Mouse (Mus musculus): ENCODE measurements around the gene Robo2.
"Not testable (repeated sequence)": the region's sequence is repeated elsewhere in the genome, so short reads cannot be mapped to it uniquely, and the experiment has no call there.

Gene Robo2

GRCm38 (mm10) chr16:74200024-74200703 lies 211.5 kb downstream of the Robo2 start:
- no peak for DNase-seq

DNA sequence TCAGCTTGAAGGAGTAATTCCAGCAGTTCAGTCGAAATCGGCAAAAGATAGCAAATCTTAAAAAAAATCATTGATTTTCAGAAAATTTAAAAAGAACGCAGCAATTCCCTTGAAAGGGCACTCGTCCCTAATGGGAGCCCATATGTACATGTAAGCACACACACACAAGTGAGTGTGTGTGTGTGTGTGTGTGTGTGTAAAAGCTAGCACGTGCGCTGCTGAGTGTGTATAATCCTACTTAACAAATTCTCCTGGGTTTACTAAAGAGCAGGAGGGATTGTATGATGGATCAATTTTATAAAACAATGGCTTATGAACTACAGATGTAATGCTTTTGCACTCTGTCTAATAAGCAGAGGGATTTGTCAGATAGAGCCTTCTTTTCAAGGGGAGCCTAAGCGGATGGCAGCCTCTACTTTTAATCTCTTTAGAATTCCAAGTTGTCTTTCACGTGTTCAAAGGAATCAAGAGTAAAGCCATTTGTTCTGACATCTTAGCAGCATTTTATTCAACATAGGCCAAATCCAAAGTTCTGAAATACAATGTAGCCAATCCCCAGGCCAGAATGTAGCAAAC lies 218.6 kb downstream of the Robo2 start:
- no peak for DNase-seq

DNA sequence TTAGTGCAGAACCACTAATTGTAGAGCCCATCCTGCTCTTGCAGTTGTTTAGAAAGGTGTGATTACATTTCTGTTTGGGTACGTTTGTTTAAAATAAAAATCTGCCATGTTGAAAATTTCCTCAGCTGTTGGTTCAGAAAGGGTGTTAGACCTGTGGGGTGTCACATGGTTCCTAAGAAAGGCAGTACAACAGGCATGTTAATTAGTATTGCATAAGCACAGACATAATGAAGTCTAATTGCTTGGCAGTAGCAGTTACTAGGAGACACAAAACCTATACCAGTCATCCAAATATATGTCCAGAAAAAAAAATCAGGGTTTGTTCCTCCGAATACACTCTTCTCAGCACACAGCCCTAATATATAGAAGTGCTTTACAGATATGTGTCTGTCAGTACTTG lies 220.0 kb downstream of the Robo2 start:
- no peak for DNase-seq

DNA sequence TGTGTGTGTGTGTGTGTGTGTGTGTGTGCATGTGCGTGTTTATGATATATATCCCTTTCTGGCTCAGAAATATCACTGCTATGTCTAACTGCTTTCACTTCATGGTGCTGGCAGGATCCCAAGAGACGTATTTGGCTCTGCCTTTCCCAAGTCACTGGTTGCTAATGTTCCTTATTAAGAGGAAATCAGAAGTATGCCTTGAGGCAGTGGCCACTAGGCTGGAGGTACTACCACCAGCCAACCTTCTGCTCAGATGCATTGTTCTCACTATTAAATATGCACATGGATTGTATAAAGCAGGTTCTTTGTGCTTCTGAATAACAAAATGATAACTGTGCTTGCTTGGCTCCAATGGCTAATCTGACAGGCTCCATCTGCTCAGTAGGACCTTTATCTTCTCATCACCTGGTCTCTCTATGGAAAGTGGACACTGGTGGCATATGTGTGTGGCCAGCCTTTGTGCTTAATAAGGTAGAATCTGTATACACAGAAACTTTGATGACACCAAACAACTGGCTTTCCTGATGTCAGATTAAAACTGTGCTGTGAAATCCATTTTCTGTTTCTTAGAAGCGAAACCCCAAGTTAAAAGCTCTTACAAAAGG lies 229.0 kb downstream of the Robo2 start:
- DNase-seq, result peak in 1 of 2 experiments; percentile 1

- no peak for DNase-seq
These were observed 239.0 kb downstream of the Robo2 start for GRCm38 (mm10) chr16:74172673-74173072.

- DNase-seq, result no peak
These were observed 242.0 kb downstream of the Robo2 start for GRCm38 (mm10) chr16:74169642-74170041.

- DNase-seq, result no peak
These were observed 242.5 kb downstream of the Robo2 start for GRCm38 (mm10) chr16:74169121-74169520.

DNA sequence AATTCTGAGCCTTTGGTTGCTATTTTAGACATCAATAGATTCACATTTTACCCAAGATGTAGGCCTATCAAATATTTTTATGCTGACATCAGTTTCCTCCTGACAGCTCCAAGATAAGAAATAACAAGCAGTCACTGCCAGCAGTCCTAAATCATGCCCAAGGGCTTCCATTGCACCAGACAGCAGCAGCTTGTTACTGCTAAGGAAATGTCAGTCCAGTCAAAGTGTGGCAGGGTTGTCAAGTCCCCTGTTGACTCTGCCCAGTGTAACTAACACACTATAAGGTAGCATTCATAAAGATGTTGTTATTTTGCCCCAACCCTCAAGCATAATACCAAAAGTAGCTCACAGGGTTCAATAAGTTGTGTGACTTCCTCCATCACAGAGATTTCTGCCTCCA lies 243.8 kb downstream of the Robo2 start:
- no peak for DNase-seq

DNA sequence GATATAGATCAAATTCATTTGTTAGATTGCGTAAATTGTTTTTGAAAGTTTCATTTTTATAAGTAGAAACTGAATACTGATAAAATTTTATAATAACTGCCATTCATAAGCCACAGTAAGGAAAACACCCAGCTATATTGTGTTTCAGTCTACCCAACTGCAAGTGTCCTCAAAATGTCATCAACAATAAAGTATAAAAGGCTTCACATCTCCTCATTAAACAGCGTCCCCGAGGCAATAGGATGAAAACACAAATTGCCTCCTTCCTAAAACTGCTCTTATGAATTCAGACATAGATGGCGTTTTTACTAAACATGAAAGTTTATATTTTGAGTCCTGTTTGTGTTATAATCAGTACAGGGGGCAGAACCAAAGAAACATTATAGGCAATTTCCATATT lies 249.6 kb downstream of the Robo2 start:
- DNase-seq, result no peak

- no peak for DNase-seq
These were observed 252.4 kb downstream of the Robo2 start for GRCm38 (mm10) chr16:74159189-74159588.

GRCm38 (mm10) chr16:74136181-74136580 lies 275.4 kb downstream of the Robo2 start:
- DNase-seq, result no peak

- DNase-seq, result no peak
These were observed 278.8 kb downstream of the Robo2 start for GRCm38 (mm10) chr16:74132833-74133232.

- DNase-seq, result no peak
These were observed 280.3 kb downstream of the Robo2 start for GRCm38 (mm10) chr16:74131370-74131769.

- no peak for DNase-seq
These were observed 283.1 kb downstream of the Robo2 start for GRCm38 (mm10) chr16:74128443-74128983.

DNA sequence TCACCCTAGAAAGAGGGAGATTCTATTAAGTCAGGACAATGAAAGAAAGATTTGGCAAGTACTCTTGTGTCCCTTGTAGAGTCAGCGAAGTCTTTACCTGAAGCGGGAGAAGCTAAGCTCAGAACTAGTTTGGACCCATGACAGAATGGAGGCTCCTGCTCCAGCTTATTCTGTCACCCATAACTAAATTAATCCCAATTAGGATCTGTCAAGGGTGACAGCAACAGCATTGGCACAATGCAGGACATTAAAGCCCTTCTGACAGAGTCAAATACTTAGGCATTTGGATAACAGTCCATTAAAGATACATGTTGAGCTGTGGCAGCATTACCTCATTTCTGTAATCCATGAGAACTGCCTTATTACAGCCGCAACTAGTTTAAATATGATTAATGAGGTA lies 298.5 kb downstream of the Robo2 start:
- DNase-seq, result no peak

- DNase-seq, result no peak
These were observed 300.5 kb downstream of the Robo2 start for GRCm38 (mm10) chr16:74111101-74111500.

- not testable (repeated sequence) for DNase-seq
These were observed 307.2 kb downstream of the Robo2 start for GRCm38 (mm10) chr16:74104449-74104848.

GRCm38 (mm10) chr16:74092997-74093801 lies 318.4 kb downstream of the Robo2 start:
- DNase-seq, result no peak

- DNase-seq, result no peak
These were observed 321.7 kb downstream of the Robo2 start for GRCm38 (mm10) chr16:74089951-74090350.

DNA sequence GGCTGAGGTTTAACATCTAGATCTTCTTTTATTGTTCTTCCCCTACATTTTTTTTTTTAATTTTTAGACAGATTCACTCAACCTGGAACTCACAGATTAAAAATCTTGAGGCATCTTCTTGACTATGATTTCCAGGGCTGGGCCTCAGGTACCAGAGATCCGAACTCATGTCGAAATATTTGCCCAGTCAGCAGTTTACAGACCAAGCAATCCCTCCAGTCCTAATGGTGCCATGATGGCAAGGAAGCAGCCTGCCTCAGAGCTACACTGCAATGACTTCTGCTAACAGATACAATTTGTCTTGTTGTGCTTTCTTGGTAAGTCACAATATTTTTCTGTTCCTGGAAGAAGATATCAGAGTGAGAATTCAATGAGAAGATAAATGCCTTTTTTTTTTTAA lies 327.4 kb downstream of the Robo2 start:
- no peak for DNase-seq

DNA sequence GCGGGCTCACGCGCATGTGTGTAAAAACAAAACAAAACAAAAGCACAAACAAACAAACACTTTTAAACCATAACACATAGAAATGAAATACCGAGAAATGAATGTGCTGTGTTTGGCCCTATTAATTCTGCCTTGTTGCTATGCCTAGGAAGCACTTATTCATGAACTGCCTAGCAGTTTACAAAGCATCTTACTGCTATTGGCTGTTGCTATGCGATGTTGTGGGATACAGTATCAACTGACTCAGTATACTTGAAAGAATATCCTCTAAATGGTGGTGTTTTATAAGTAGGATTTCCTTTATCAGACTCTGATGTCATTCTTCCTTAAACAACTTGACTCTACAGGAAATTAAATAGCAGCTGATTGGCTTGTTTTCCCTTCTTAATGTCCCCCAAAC lies 339.0 kb downstream of the Robo2 start:
- DNase-seq, result no peak

DNA sequence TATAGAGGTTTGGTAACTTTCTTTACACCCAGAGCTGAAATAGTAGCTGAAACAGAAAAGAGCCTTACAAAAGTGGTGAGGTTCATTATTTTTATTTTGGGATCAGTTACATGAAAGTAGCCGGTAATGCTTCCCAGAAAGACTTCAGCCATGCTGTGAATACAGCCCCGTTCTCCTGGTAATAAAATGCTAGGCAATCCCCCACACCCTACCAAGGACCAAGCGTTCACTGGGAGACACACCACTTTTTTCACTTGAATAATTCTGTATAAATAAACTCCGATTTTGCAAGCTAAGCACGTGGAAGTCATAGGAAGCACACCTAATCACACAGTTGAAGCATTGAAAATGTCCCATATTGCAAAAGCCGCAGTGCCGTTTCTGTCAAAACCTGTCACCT lies 341.0 kb downstream of the Robo2 start:
- no peak for DNase-seq

DNA sequence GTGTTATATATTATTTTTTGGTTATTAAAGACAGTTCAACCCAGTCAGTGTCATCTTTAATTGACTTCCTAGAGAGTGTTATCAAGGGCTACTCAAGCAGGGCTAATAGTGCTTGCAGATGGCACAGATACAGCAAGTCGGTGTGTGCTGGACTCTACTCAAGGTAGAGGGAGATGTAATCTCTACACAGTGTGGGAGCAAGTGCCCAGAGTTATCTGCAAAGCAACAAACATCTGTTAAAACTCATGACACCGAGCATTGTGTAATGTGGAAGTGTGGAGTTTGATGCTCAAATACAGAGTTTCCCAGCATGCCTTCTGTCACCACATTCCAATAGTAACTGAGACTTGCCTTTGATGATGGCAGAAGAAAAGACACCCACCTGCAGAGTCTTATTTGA lies 345.7 kb downstream of the Robo2 start:
- no peak for DNase-seq

Measured in cerebellum, adult 18-20 months (tissue).